Mouse (Mus musculus) kidney, postnatal 0 days (tissue): ENCODE data around the gene Elmod1. TPM values are rescaled to one million over a fixed set of nuclear protein-coding genes. Genes with fewer than 3 reads are reported as not detected.

ENCODE experiments used
- ATAC-seq: fragments of 200-750 bp; cut with Nextera tagmentation; replicated peaks from 2 replicates; pipeline ENCODE4 v1.8.0; 2017; ENCODE audit warnings: low read depth, moderate number of reproducible peaks, moderate TSS enrichment, moderate library complexity; ENCODE audit not compliant: low FRiP score
- DNase-seq: peaks from one replicate; pipeline ENCODE4 v3.0.0-alpha.2; 2016; ENCODE audit warnings: low spot score
- H3K27ac ChIP-seq: fragments of 300-500 bp; sonication (generic); 2 replicates; pipeline ENCODE4 v1.5.1; 2014; ENCODE audit warnings: mild to moderate bottlenecking
- H3K27me3 ChIP-seq: fragments of 300-500 bp; sonication (generic); 2 replicates; pipeline ENCODE4 v1.6.1; 2014; ENCODE audit warnings: low read length, mixed read lengths; ENCODE audit not compliant: insufficient read depth
- H3K36me3 ChIP-seq: fragments of 300-500 bp; sonication (generic); 2 replicates; pipeline ENCODE4 v1.6.1; 2014; ENCODE audit warnings: low read length, mixed read lengths; ENCODE audit not compliant: insufficient read depth
- H3K4me1 ChIP-seq: fragments of 300-500 bp; sonication (generic); replicated peaks from 2 replicates; pipeline ENCODE4 v1.6.1; 2014; ENCODE audit warnings: antibody characterized with exemption, low read length, mixed read lengths; ENCODE audit not compliant: insufficient read depth
- H3K4me2 ChIP-seq: fragments of 300-500 bp; sonication (generic); 2 replicates; pipeline ENCODE4 v1.6.1; 2014; ENCODE audit warnings: mild to moderate bottlenecking, low read length, moderate library complexity, mixed read lengths
- H3K4me3 ChIP-seq: fragments of 300-500 bp; sonication (generic); replicated peaks from 2 replicates; pipeline ENCODE4 v1.5.1; 2014; ENCODE audit warnings: low read depth, low read length
- H3K9ac ChIP-seq: fragments of 300-500 bp; sonication (generic); 2 replicates; pipeline ENCODE4 v1.6.1; 2014; ENCODE audit warnings: low read depth, low read length
- H3K9me3 ChIP-seq: fragments of 300-500 bp; sonication (generic); replicated peaks from 2 replicates; pipeline ENCODE4 v1.6.1; 2016; ENCODE audit warnings: low read length, inconsistent platforms, mixed read lengths
- CTCF ChIP-seq: IDR thresholded peaks from 2 replicates; pipeline ENCODE4 v1.5.1; 2016; ENCODE audit warnings: antibody characterized with exemption, low read depth, mild to moderate bottlenecking, moderate library complexity
- WGBS: fragments of 180-500 bp; shearing (Covaris S2); extraction: QIAGEN DNeasy Blood & Tissue Kit; methylation state at CpG from one replicate; pipeline ENCODE4 v1.1.7; 2014; 5-methylcytosine and 5-hydroxymethylcytosine counted together
- polyA plus RNA-seq: library from polyadenylated mRNA; unstranded; fragments of >200 nt; fragmentation: Nextera tagmentation; extraction: Ambion mirVana; gene quantifications from 2 replicates; pipeline ENCODE4 v1.2.1, GENCODE M21; 2015

The Elmod1 gene
- polyA plus RNA-seq, 1 experiment from 2014 or later = 0.33 TPM

- TF ChIP-seq CTCF = peak; percentile 16; the same call in 1 of the 2 replicates
- Histone ChIP-seq H3K27ac (no peak overlapping the region), H3K4me3 (no peak overlapping the region), H3K4me1 (no peaks in the 10 kb centered on the region), H3K36me3 (no peaks in the 10 kb centered on the region), H3K27me3 (no peaks in the 10 kb centered on the region), H3K4me2 (no peak overlapping the region), H3K9ac (no peak overlapping the region), H3K9me3 (no peaks in the 10 kb centered on the region)
- DNase-seq (no peak), ATAC-seq (no peak)
- 37% methylated on average over 6 of the region's 6 CpGs for WGBS
Measured at GRCm38 (mm10) chr9:53954853-53955252, 20.2 kb downstream of the Elmod1 start.

- peak; percentile 44; the same call in 1 of the 2 replicates for TF ChIP-seq CTCF
- no peaks in the 10 kb centered on the region for H3K9me3 ChIP-seq
Measured at GRCm38 (mm10) chr9:53947463-53947862, 27.6 kb downstream of the Elmod1 start.

DNA sequence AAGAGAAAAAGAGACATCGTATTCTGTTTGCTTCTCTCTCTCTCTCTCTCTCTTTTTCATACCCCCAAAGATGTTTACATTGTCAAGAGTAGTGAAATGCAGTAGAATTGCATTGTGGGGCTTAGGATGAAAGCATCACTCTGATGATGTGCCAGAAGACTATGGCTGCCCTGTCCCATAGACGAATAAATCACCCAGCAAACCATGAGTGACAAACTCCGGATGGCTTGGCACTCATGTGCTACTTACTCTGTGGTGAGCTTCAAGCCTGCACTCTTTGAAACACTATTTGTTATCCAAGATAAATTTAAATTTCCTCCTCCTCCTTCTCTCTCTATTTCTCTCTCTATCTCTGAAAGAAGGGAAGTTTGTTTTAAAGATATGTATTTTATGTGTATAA is 36.5 kb downstream of the Elmod1 start:
- Histone ChIP-seq H3K27me3 (no peaks in the 10 kb centered on the region), H3K4me3 (no peak overlapping the region), H3K36me3 (no peaks in the 10 kb centered on the region), H3K9me3 (no peaks in the 10 kb centered on the region), H3K4me2 (no peak overlapping the region), H3K4me1 (0 out of 2 replicates have a peak, but pooled peaks cover 5% of the 10 kb centered on the region), H3K9ac (no peak overlapping the region), H3K27ac (no peak overlapping the region)
- ATAC-seq = no peak
- no peak for DNase-seq
- TF ChIP-seq CTCF = no peak
- whole genome bisulfite sequencing = 62% methylated on average over 3 of the region's 3 CpGs

More at GRCm38 (mm10) chr9:53947463-53947862, 27.6 kb downstream of the Elmod1 start:
- Histone ChIP-seq H3K27ac (no peak overlapping the region), H3K4me1 (no peaks in the 10 kb centered on the region), H3K4me3 (no peak overlapping the region), H3K36me3 (no peaks in the 10 kb centered on the region), H3K9ac (no peak overlapping the region), H3K4me2 (no peak overlapping the region), H3K27me3 (no peaks in the 10 kb centered on the region)
- 99% methylated on average over 2 of the region's 2 CpGs for WGBS
- ATAC-seq (no peak), DNase-seq (peak; percentile 11)

GRCm38 (mm10) chr9:53934179-53934578 is 40.9 kb downstream of the Elmod1 start:
- ATAC-seq = no peak
- Histone ChIP-seq H3K4me3 (no peak overlapping the region), H3K4me2 (no peak overlapping the region), H3K36me3 (no peaks in the 10 kb centered on the region), H3K9me3 (no peaks in the 10 kb centered on the region), H3K27me3 (no peaks in the 10 kb centered on the region), H3K27ac (no peak overlapping the region), H3K4me1 (0 out of 2 replicates have a peak, but pooled peaks cover 5% of the 10 kb centered on the region), H3K9ac (no peak overlapping the region)
- WGBS = 65% methylated on average over 13 of the region's 13 CpGs
- TF ChIP-seq CTCF = peak; percentile 62
- peak; percentile 14 for DNase-seq

GRCm38 (mm10) chr9:53933375-53933774 is 41.7 kb downstream of the Elmod1 start:
- no peaks in the 10 kb centered on the region for H3K36me3 ChIP-seq
- ATAC-seq (no peak), DNase-seq (no peak)
- no peak overlapping the region for H3K9ac ChIP-seq
- H3K4me2 ChIP-seq = no peak overlapping the region
- H3K27me3 ChIP-seq = no peaks in the 10 kb centered on the region
- no peak for TF ChIP-seq CTCF
- WGBS = 67% methylated on average over 4 of the region's 4 CpGs
- H3K27ac ChIP-seq = no peak overlapping the region
- H3K4me3 ChIP-seq = no peak overlapping the region
- no peaks in the 10 kb centered on the region for H3K9me3 ChIP-seq
- H3K4me1 ChIP-seq = 0 out of 2 replicates have a peak, but pooled peaks cover 5% of the 10 kb centered on the region

DNA sequence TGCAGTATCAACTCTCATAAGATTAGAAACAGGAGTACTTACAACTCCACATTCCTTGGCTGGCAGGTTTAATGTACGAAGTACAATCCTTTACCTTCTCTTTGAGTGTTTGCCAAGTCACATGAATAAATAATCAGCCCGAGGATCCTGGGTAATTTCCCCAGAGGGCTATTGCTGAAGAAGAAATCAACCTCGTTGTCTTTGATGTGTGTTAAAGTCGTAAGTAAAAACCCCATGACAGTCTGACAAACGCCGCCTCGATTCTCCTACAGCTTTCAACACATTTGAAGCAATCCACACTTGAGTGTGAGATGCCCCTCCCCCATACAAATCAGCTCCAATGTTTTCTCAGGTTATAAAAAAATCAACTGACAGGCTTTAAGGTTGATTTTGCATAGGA is 44.2 kb downstream of the Elmod1 start:
- 8% methylated on average over 7 of the region's 7 CpGs for WGBS
- Histone ChIP-seq H3K4me2 (no peak overlapping the region), H3K27me3 (no peaks in the 10 kb centered on the region), H3K36me3 (no peaks in the 10 kb centered on the region), H3K9me3 (no peaks in the 10 kb centered on the region), H3K9ac (no peak overlapping the region), H3K27ac (no peak overlapping the region), H3K4me3 (no peak overlapping the region), H3K4me1 (0 out of 2 replicates have a peak, but pooled peaks cover under 1% of the 10 kb centered on the region)
- ATAC-seq (no peak), DNase-seq (peak; percentile 47)
- no peak for TF ChIP-seq CTCF

DNA sequence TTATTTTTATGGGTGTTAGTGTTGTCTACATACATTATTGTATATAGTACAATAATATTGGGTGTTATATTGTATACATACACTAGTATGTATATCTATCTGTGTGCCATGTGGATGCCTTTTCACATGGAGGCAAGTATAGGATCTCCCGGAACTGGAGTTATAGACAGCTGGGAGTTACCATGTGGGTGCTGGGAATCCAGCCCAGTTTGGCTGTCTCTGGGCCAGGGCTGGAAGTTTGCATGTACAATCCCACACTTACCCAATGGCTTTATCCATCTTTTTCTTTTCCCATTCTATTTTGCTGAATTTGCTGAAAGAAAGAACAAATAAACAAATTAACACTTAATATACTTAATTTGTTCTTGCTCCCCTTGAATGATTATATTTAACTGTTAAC is 54.0 kb downstream of the Elmod1 start:
- Histone ChIP-seq H3K27me3 (no peaks in the 10 kb centered on the region), H3K36me3 (no peaks in the 10 kb centered on the region), H3K27ac (no peak overlapping the region), H3K4me3 (no peak overlapping the region), H3K4me2 (no peak overlapping the region), H3K9me3 (no peaks in the 10 kb centered on the region), H3K4me1 (no peaks in the 10 kb centered on the region), H3K9ac (no peak overlapping the region)
- WGBS = 85% methylated on average over 1 of the region's 1 CpGs
- no peak for ATAC-seq
- DNase-seq = no peak
- TF ChIP-seq CTCF = no peak
